Mouse (Mus musculus) hindbrain, embryonic 12.5 days (tissue): Measurements from ENCODE around the gene Rbm47. TPM values are rescaled to one million over a fixed set of nuclear protein-coding genes. Genes with fewer than 3 reads are reported as not detected.

Experiments
- ATAC-seq: fragments of 200-750 bp; cut with Nextera tagmentation; 2 replicates; pipeline ENCODE4 v1.8.0; 2017; ENCODE audit warnings: moderate TSS enrichment; ENCODE audit not compliant: low FRiP score
- H3K27ac ChIP-seq: fragments of 300-500 bp; sonication (generic); 2 replicates; pipeline ENCODE4 v1.5.1; 2016; ENCODE audit warnings: mild to moderate bottlenecking
- H3K27me3 ChIP-seq: fragments of 300-500 bp; sonication (generic); 2 replicates; pipeline ENCODE4 v1.6.1; 2016; ENCODE audit warnings: mild to moderate bottlenecking
- H3K36me3 ChIP-seq: fragments of 300-500 bp; sonication (generic); 2 replicates; pipeline ENCODE4 v1.6.1; 2016; ENCODE audit warnings: mild to moderate bottlenecking
- H3K4me1 ChIP-seq: fragments of 300-500 bp; sonication (generic); 2 replicates; pipeline ENCODE4 v1.6.1; 2016
- H3K4me2 ChIP-seq: fragments of 300-500 bp; sonication (generic); replicated peaks from 2 replicates; pipeline ENCODE4 v1.6.1; 2016; ENCODE audit warnings: mild to moderate bottlenecking
- H3K4me3 ChIP-seq: fragments of 300-500 bp; sonication (generic); 2 replicates; pipeline ENCODE4 v1.5.1; 2016; ENCODE audit warnings: mild to moderate bottlenecking
- H3K9ac ChIP-seq: fragments of 300-500 bp; sonication (generic); 2 replicates; pipeline ENCODE4 v1.6.1; 2016; ENCODE audit warnings: mild to moderate bottlenecking, moderate library complexity
- H3K9me3 ChIP-seq: fragments of 300-500 bp; sonication (generic); replicated peaks from 2 replicates; pipeline ENCODE4 v1.6.1; 2016; ENCODE audit warnings: mild to moderate bottlenecking
- WGBS: fragments of 180-500 bp; shearing (Covaris S2); methylation state at CpG from one replicate; pipeline ENCODE4 v1.1.7; 2016; 5-methylcytosine and 5-hydroxymethylcytosine counted together
- polyA plus RNA-seq: library from polyadenylated mRNA; unstranded; fragments of >200 nt; fragmentation: Nextera tagmentation; extraction: Ambion mirVana; gene quantifications from 2 replicates; pipeline ENCODE4 v1.2.1, GENCODE M21; 2016

The Rbm47 gene
- polyA plus RNA-seq, 1 experiment from 2014 or later = 9.6 TPM

GRCm38 (mm10) chr5:66114208-66114607, 58.7 kb downstream of the Rbm47 start:
- 64% methylated on average over 6 of the region's 6 CpGs for WGBS
- Histone ChIP-seq H3K4me2 (no peak overlapping the region), H3K27ac (no peak overlapping the region), H3K4me3 (no peak overlapping the region), H3K27me3 (no peaks in the 10 kb centered on the region), H3K9me3 (no peaks in the 10 kb centered on the region), H3K36me3 (no peaks in the 10 kb centered on the region), H3K4me1 (no peaks in the 10 kb centered on the region), H3K9ac (no peak overlapping the region)
- ATAC-seq = no peak

GRCm38 (mm10) chr5:66112059-66112458, 60.9 kb downstream of the Rbm47 start:
- no peak for ATAC-seq
- H3K27me3 ChIP-seq = no peaks in the 10 kb centered on the region
- no peak overlapping the region for H3K9ac ChIP-seq
- 73% methylated on average over 8 of the region's 8 CpGs for WGBS
- no peaks in the 10 kb centered on the region for H3K9me3 ChIP-seq
- H3K4me1 ChIP-seq = no peaks in the 10 kb centered on the region
- no peak overlapping the region for H3K4me2 ChIP-seq
- no peaks in the 10 kb centered on the region for H3K36me3 ChIP-seq
- H3K27ac ChIP-seq = no peak overlapping the region
- H3K4me3 ChIP-seq = no peak overlapping the region

DNA sequence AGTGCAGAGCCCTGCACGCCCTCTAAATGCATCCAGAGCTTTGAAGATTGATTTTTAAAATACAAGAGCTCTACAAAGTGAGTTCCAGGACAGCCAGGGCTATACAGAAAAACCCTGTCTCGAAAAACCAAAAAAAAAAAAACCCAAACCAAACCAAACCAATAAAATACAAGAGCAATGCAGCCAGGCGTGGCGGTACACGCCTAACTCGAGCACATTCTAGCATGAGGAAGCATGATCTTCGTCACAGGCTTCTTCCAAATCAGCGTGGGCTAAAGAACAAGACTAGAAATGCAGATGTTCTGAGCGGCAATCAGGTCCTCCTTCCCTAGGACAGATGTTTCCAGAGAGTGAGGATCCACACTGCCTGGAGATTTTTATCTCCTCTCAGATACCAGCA, 66.5 kb downstream of the Rbm47 start:
- Histone ChIP-seq H3K9ac (no peak overlapping the region), H3K27ac (no peak overlapping the region), H3K4me3 (no peak overlapping the region), H3K9me3 (no peaks in the 10 kb centered on the region), H3K36me3 (no peaks in the 10 kb centered on the region), H3K4me1 (no peaks in the 10 kb centered on the region), H3K27me3 (no peaks in the 10 kb centered on the region), H3K4me2 (no peak overlapping the region)
- WGBS = 88% methylated on average over 9 of the region's 9 CpGs
- ATAC-seq = no peak

DNA sequence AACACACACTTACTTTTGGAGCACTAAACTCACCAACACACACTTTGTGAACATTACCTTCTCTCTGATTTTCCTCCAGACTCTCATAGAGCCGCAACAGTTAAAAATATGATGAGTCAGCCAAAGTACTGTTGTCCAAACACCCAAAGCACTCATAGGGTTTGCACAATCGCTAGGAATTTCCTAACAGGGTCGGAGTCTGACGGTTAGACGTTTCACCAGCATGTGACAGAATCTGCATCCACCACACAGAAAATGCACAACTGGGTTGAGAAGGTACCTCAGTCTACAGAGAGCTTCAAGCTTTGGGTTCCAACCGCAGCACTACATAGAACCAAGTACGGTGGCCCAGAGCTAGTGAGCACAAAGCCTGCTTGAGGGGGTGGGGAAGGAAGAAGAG, 67.0 kb downstream of the Rbm47 start:
- no peaks in the 10 kb centered on the region for H3K27me3 ChIP-seq
- H3K27ac ChIP-seq = no peak overlapping the region
- ATAC-seq = no peak
- H3K4me1 ChIP-seq = no peaks in the 10 kb centered on the region
- WGBS = 88% methylated on average over 7 of the region's 7 CpGs
- no peak overlapping the region for H3K4me3 ChIP-seq
- no peaks in the 10 kb centered on the region for H3K36me3 ChIP-seq
- H3K4me2 ChIP-seq = no peak overlapping the region
- H3K9me3 ChIP-seq = no peaks in the 10 kb centered on the region
- no peak overlapping the region for H3K9ac ChIP-seq

- Histone ChIP-seq H3K36me3 (no peaks in the 10 kb centered on the region), H3K27ac (no peak overlapping the region), H3K9me3 (no peaks in the 10 kb centered on the region), H3K4me1 (no peaks in the 10 kb centered on the region), H3K4me3 (no peak overlapping the region), H3K27me3 (no peaks in the 10 kb centered on the region), H3K9ac (no peak overlapping the region), H3K4me2 (no peak overlapping the region)
- no peak for ATAC-seq
- 71% methylated on average over 3 of the region's 3 CpGs for WGBS
Measured at GRCm38 (mm10) chr5:66105366-66105765, 67.6 kb downstream of the Rbm47 start.

GRCm38 (mm10) chr5:66103386-66103785, 69.5 kb downstream of the Rbm47 start:
- WGBS = 72% methylated on average over 5 of the region's 5 CpGs
- Histone ChIP-seq H3K4me1 (no peaks in the 10 kb centered on the region), H3K4me3 (no peak overlapping the region), H3K27ac (no peak overlapping the region), H3K9me3 (no peaks in the 10 kb centered on the region), H3K4me2 (no peak overlapping the region), H3K27me3 (no peaks in the 10 kb centered on the region), H3K9ac (no peak overlapping the region), H3K36me3 (no peaks in the 10 kb centered on the region)
- no peak for ATAC-seq

DNA sequence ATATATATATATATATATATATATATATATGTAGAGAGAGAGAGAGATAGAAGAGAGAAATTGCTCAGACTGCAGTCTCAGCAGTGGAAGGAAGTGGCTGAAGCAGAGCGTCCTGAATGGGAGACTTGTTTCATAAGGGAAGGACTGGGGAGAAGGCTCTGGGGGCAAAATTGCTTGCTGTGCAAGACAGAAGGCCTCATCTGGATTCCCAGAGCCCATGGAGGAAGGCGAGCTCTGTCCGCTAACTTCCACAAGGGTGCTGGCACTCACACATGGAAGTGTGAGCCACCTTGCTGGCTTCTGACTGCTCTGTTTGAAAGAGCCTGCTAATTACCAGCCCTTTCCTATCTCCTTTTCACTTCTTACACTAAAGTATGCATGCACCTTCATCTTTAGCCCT, 70.1 kb downstream of the Rbm47 start:
- no peak overlapping the region for H3K4me3 ChIP-seq
- no peaks in the 10 kb centered on the region for H3K27me3 ChIP-seq
- no peaks in the 10 kb centered on the region for H3K9me3 ChIP-seq
- H3K36me3 ChIP-seq = no peaks in the 10 kb centered on the region
- no peak overlapping the region for H3K27ac ChIP-seq
- ATAC-seq = no peak
- H3K4me1 ChIP-seq = no peaks in the 10 kb centered on the region
- WGBS = 88% methylated on average over 3 of the region's 3 CpGs
- H3K9ac ChIP-seq = no peak overlapping the region
- H3K4me2 ChIP-seq = no peak overlapping the region

- Histone ChIP-seq H3K4me2 (no peak overlapping the region), H3K4me3 (no peak overlapping the region), H3K9me3 (no peaks in the 10 kb centered on the region), H3K36me3 (no peaks in the 10 kb centered on the region), H3K27me3 (no peaks in the 10 kb centered on the region), H3K27ac (no peak overlapping the region), H3K9ac (no peak overlapping the region), H3K4me1 (no peaks in the 10 kb centered on the region)
- WGBS = 73% methylated on average over 3 of the region's 3 CpGs
- ATAC-seq = no peak
Measured at GRCm38 (mm10) chr5:66101577-66101976, 71.3 kb downstream of the Rbm47 start.

- H3K9me3 ChIP-seq = no peaks in the 10 kb centered on the region
- H3K27me3 ChIP-seq = no peaks in the 10 kb centered on the region
- no peak overlapping the region for H3K9ac ChIP-seq
- H3K27ac ChIP-seq = no peak overlapping the region
- ATAC-seq = no peak
- no peaks in the 10 kb centered on the region for H3K4me1 ChIP-seq
- no peak overlapping the region for H3K4me2 ChIP-seq
- WGBS = 77% methylated on average over 8 of the region's 8 CpGs
- no peaks in the 10 kb centered on the region for H3K36me3 ChIP-seq
- no peak overlapping the region for H3K4me3 ChIP-seq
Measured at GRCm38 (mm10) chr5:66100322-66100721, 72.6 kb downstream of the Rbm47 start.

- Histone ChIP-seq H3K4me3 (no peak overlapping the region), H3K9me3 (no peaks in the 10 kb centered on the region), H3K27ac (no peak overlapping the region), H3K9ac (no peak overlapping the region), H3K36me3 (no peaks in the 10 kb centered on the region), H3K4me2 (no peak overlapping the region), H3K27me3 (no peaks in the 10 kb centered on the region), H3K4me1 (no peaks in the 10 kb centered on the region)
- ATAC-seq = no peak
- WGBS = 83% methylated on average over 7 of the region's 7 CpGs
Measured at GRCm38 (mm10) chr5:66098094-66098871, 74.6 kb downstream of the Rbm47 start.

GRCm38 (mm10) chr5:66096081-66096480, 76.8 kb downstream of the Rbm47 start:
- ATAC-seq = no peak
- Histone ChIP-seq H3K27ac (no peak overlapping the region), H3K4me3 (no peak overlapping the region), H3K9ac (no peak overlapping the region), H3K4me2 (no peak overlapping the region), H3K4me1 (no peaks in the 10 kb centered on the region), H3K9me3 (no peaks in the 10 kb centered on the region), H3K27me3 (no peaks in the 10 kb centered on the region), H3K36me3 (no peaks in the 10 kb centered on the region)
- WGBS = 91% methylated on average over 6 of the region's 6 CpGs

- H3K4me1 ChIP-seq = no peaks in the 10 kb centered on the region
- H3K4me2 ChIP-seq = no peak overlapping the region
- no peak overlapping the region for H3K27ac ChIP-seq
- H3K4me3 ChIP-seq = no peak overlapping the region
- no peak for ATAC-seq
- no peaks in the 10 kb centered on the region for H3K36me3 ChIP-seq
- WGBS = 58% methylated on average over 6 of the region's 6 CpGs
- H3K9ac ChIP-seq = no peak overlapping the region
- no peaks in the 10 kb centered on the region for H3K27me3 ChIP-seq
- no peaks in the 10 kb centered on the region for H3K9me3 ChIP-seq
Measured at GRCm38 (mm10) chr5:66095166-66095565, 77.8 kb downstream of the Rbm47 start.

- H3K36me3 ChIP-seq = no peaks in the 10 kb centered on the region
- H3K4me1 ChIP-seq = no peaks in the 10 kb centered on the region
- no peaks in the 10 kb centered on the region for H3K9me3 ChIP-seq
- ATAC-seq = no peak
- no peak overlapping the region for H3K4me3 ChIP-seq
- no peak overlapping the region for H3K4me2 ChIP-seq
- no peaks in the 10 kb centered on the region for H3K27me3 ChIP-seq
- 66% methylated on average over 9 of the region's 9 CpGs for WGBS
- H3K9ac ChIP-seq = no peak overlapping the region
- H3K27ac ChIP-seq = no peak overlapping the region
Measured at GRCm38 (mm10) chr5:66090037-66090436, 82.9 kb downstream of the Rbm47 start.
